Mouse (Mus musculus): ENCODE data around the gene Wdr31.

DNA sequence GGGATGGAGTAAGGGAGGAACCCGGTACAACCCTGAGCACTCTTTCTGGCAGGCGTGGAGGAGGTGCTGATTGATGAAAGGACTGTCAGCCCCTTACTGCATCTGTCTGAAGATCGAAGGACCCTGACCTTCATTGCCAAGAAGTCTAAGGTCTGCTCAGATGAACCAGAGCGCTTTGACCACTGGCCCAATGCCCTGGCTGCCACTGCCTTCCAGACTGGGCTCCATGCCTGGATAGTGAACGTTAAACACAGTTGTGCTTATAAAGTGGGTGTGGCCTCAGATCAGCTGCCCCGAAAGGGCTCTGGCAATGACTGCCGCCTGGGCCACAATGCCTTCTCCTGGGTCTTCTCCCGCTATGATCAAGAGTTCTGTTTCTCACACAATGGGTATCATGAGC is 25.2 kb upstream of the Wdr31 start:
- 0 out of 2 replicates have a peak, but pooled peaks have one; percentile 1 for TF ChIP-seq CTCF (conservative IDR thresholded peaks at IDR 0.05; ENCODE audit: insufficient read depth, insufficient read length, low read depth, low read length)
- TF ChIP-seq POLR2A (IDR thresholded peaks at IDR 0.05; ENCODE audit: low read depth, low read length): no peak
